Mouse (Mus musculus): ENCODE results near the gene Calb2. TPM values are rescaled to one million over a fixed set of nuclear protein-coding genes. Genes with fewer than 3 reads are reported as not detected.
A peak's percentile ranks its signal among the peaks of the same experiment; 100 is the strongest.

Calb2 gene
- polyA plus RNA-seq, 1 experiment from 2014 or later = 3.2 TPM

- Histone ChIP-seq H3K4me1 (ENCODE audit: control insufficient read depth, insufficient read depth, low read length) (no peaks in the 10 kb centered on the region), H3K27me3 (ENCODE audit: control insufficient read depth, insufficient read depth, low read length) (no peaks in the 10 kb centered on the region), H3K4me2 (ENCODE audit: low read depth) (no peak overlapping the region), H3K36me3 (ENCODE audit: control insufficient read depth, insufficient read depth, low read length) (no peaks in the 10 kb centered on the region), H3K9ac (ENCODE audit: low read length) (no peak overlapping the region), H3K4me3 (ENCODE audit: low read depth, low read length) (no peak overlapping the region), H3K27ac (ENCODE audit: low read depth, low read length) (no peak overlapping the region), H3K9me3 (ENCODE audit: control insufficient read depth, low read length) (no peaks in the 10 kb centered on the region)
- DNase-seq (ENCODE audit: low spot score) (no peak), ATAC-seq (ENCODE audit: insufficient read depth, low FRiP score, low TSS enrichment) (no peak)
- 28% methylated on average over 11 of the region's 11 CpGs for WGBS
These were observed 15.7 kb upstream of the Calb2 start for GRCm38 (mm10) chr8:110183748-110184147.

GRCm38 (mm10) chr8:110182735-110183367 lies 14.8 kb upstream of the Calb2 start:
- no peak overlapping the region for H3K4me3 ChIP-seq (ENCODE audit: low read depth, low read length)
- 83% methylated on average over 11 of the region's 11 CpGs for WGBS
- H3K27ac ChIP-seq (ENCODE audit: low read depth, low read length) = no peak overlapping the region
- no peak overlapping the region for H3K9ac ChIP-seq (ENCODE audit: low read length)
- no peaks in the 10 kb centered on the region for H3K36me3 ChIP-seq (ENCODE audit: control insufficient read depth, insufficient read depth, low read length)
- no peaks in the 10 kb centered on the region for H3K27me3 ChIP-seq (ENCODE audit: control insufficient read depth, insufficient read depth, low read length)
- no peak for ATAC-seq (ENCODE audit: insufficient read depth, low FRiP score, low TSS enrichment)
- no peak overlapping the region for H3K4me2 ChIP-seq (ENCODE audit: low read depth)
- DNase-seq (ENCODE audit: low spot score) = no peak
- H3K4me1 ChIP-seq (ENCODE audit: control insufficient read depth, insufficient read depth, low read length) = no peaks in the 10 kb centered on the region
- H3K9me3 ChIP-seq (ENCODE audit: control insufficient read depth, low read length) = no peaks in the 10 kb centered on the region

GRCm38 (mm10) chr8:110177359-110178155 lies 9.5 kb upstream of the Calb2 start:
- H3K4me3 ChIP-seq (ENCODE audit: low read depth, low read length) = no peak overlapping the region
- H3K9me3 ChIP-seq (ENCODE audit: control insufficient read depth, low read length) = no peaks in the 10 kb centered on the region
- H3K27me3 ChIP-seq (ENCODE audit: control insufficient read depth, insufficient read depth, low read length) = no peaks in the 10 kb centered on the region
- H3K9ac ChIP-seq (ENCODE audit: low read length) = no peak overlapping the region
- no peak overlapping the region for H3K4me2 ChIP-seq (ENCODE audit: low read depth)
- no peak overlapping the region for H3K27ac ChIP-seq (ENCODE audit: low read depth, low read length)
- WGBS = 31% methylated on average over 22 of the region's 22 CpGs
- DNase-seq (ENCODE audit: low spot score) (no peak), ATAC-seq (ENCODE audit: insufficient read depth, low FRiP score, low TSS enrichment) (no peak)
- no peaks in the 10 kb centered on the region for H3K4me1 ChIP-seq (ENCODE audit: control insufficient read depth, insufficient read depth, low read length)
- H3K36me3 ChIP-seq (ENCODE audit: control insufficient read depth, insufficient read depth, low read length) = no peaks in the 10 kb centered on the region

GRCm38 (mm10) chr8:110174826-110175225 lies 6.8 kb upstream of the Calb2 start:
- Histone ChIP-seq H3K4me1 (ENCODE audit: control insufficient read depth, insufficient read depth, low read length) (no peaks in the 10 kb centered on the region), H3K27ac (ENCODE audit: low read depth, low read length) (no peak overlapping the region), H3K4me3 (ENCODE audit: low read depth, low read length) (no peak overlapping the region), H3K4me2 (ENCODE audit: low read depth) (no peak overlapping the region), H3K9ac (ENCODE audit: low read length) (no peak overlapping the region), H3K27me3 (ENCODE audit: control insufficient read depth, insufficient read depth, low read length) (no peaks in the 10 kb centered on the region), H3K36me3 (ENCODE audit: control insufficient read depth, insufficient read depth, low read length) (no peaks in the 10 kb centered on the region), H3K9me3 (ENCODE audit: control insufficient read depth, low read length) (no peaks in the 10 kb centered on the region)
- WGBS = 87% methylated on average over 4 of the region's 4 CpGs
- no peak for DNase-seq (ENCODE audit: low spot score)
- no peak for ATAC-seq (ENCODE audit: insufficient read depth, low FRiP score, low TSS enrichment)

GRCm38 (mm10) chr8:110172161-110172560 lies 4.2 kb upstream of the Calb2 start:
- Histone ChIP-seq H3K9me3 (ENCODE audit: control insufficient read depth, low read length) (no peaks in the 10 kb centered on the region), H3K4me1 (ENCODE audit: control insufficient read depth, insufficient read depth, low read length) (no peaks in the 10 kb centered on the region; the same call in 1 of the 2 replicates), H3K9ac (ENCODE audit: low read length) (no peak overlapping the region), H3K27me3 (ENCODE audit: control insufficient read depth, insufficient read depth, low read length) (peaks cover 19% of the 10 kb centered on the region), H3K36me3 (ENCODE audit: control insufficient read depth, insufficient read depth, low read length) (no peaks in the 10 kb centered on the region), H3K4me2 (ENCODE audit: low read depth) (no peak overlapping the region), H3K4me3 (ENCODE audit: low read depth, low read length) (no peak overlapping the region), H3K27ac (ENCODE audit: low read depth, low read length) (no peak overlapping the region)
- ATAC-seq (ENCODE audit: insufficient read depth, low FRiP score, low TSS enrichment) = no peak
- DNase-seq (ENCODE audit: low spot score) = no peak
- 50% methylated on average over 6 of the region's 6 CpGs for WGBS

GRCm38 (mm10) chr8:110166270-110166669 lies 1.7 kb downstream of the Calb2 start:
- Histone ChIP-seq H3K27ac (ENCODE audit: low read depth, low read length) (no peak overlapping the region), H3K27me3 (ENCODE audit: control insufficient read depth, insufficient read depth, low read length) (peaks cover 19% of the 10 kb centered on the region), H3K4me1 (ENCODE audit: control insufficient read depth, insufficient read depth, low read length) (no peaks in the 10 kb centered on the region; the same call in 1 of the 2 replicates), H3K36me3 (ENCODE audit: control insufficient read depth, insufficient read depth, low read length) (no peaks in the 10 kb centered on the region), H3K9ac (ENCODE audit: low read length) (no peak overlapping the region), H3K4me3 (ENCODE audit: low read depth, low read length) (no peak overlapping the region), H3K9me3 (ENCODE audit: control insufficient read depth, low read length) (no peaks in the 10 kb centered on the region), H3K4me2 (ENCODE audit: low read depth) (no peak overlapping the region)
- ATAC-seq (ENCODE audit: insufficient read depth, low FRiP score, low TSS enrichment) = no peak
- no peak for DNase-seq (ENCODE audit: low spot score)
- WGBS = 89% methylated on average over 8 of the region's 8 CpGs

- no peak for ATAC-seq (ENCODE audit: insufficient read depth, low FRiP score, low TSS enrichment)
These were observed 6.0 kb downstream of the Calb2 start for GRCm38 (mm10) chr8:110162007-110162406.

GRCm38 (mm10) chr8:110152951-110153350 lies 15.1 kb downstream of the Calb2 start:
- ATAC-seq (ENCODE audit: insufficient read depth, low FRiP score, low TSS enrichment) (no peak), DNase-seq (ENCODE audit: low spot score) (no peak)
- 77% methylated on average over 6 of the region's 6 CpGs for WGBS
- H3K9me3 ChIP-seq (ENCODE audit: control insufficient read depth, low read length) = no peaks in the 10 kb centered on the region
- no peaks in the 10 kb centered on the region for H3K36me3 ChIP-seq (ENCODE audit: control insufficient read depth, insufficient read depth, low read length)
- H3K4me1 ChIP-seq (ENCODE audit: control insufficient read depth, insufficient read depth, low read length) = no peaks in the 10 kb centered on the region
- no peak overlapping the region for H3K9ac ChIP-seq (ENCODE audit: low read length)
- H3K4me3 ChIP-seq (ENCODE audit: low read depth, low read length) = no peak overlapping the region
- H3K27me3 ChIP-seq (ENCODE audit: control insufficient read depth, insufficient read depth, low read length) = no peaks in the 10 kb centered on the region
- H3K27ac ChIP-seq (ENCODE audit: low read depth, low read length) = no peak overlapping the region
- no peak overlapping the region for H3K4me2 ChIP-seq (ENCODE audit: low read depth)

More at GRCm38 (mm10) chr8:110162007-110162406, 6.0 kb downstream of the Calb2 start:
- no peaks in the 10 kb centered on the region for H3K27me3 ChIP-seq (ENCODE audit: control insufficient read depth, insufficient read depth, low read length)
- H3K4me1 ChIP-seq (ENCODE audit: control insufficient read depth, insufficient read depth, low read length) = no peaks in the 10 kb centered on the region
- no peak overlapping the region for H3K4me3 ChIP-seq (ENCODE audit: low read depth, low read length)
- H3K9me3 ChIP-seq (ENCODE audit: control insufficient read depth, low read length) = no peaks in the 10 kb centered on the region
- DNase-seq (ENCODE audit: low spot score) = no peak
- no peak overlapping the region for H3K27ac ChIP-seq (ENCODE audit: low read depth, low read length)
- H3K36me3 ChIP-seq (ENCODE audit: control insufficient read depth, insufficient read depth, low read length) = no peaks in the 10 kb centered on the region
- 89% methylated on average over 6 of the region's 6 CpGs for WGBS
- no peak overlapping the region for H3K4me2 ChIP-seq (ENCODE audit: low read depth)
- H3K9ac ChIP-seq (ENCODE audit: low read length) = no peak overlapping the region

- H3K4me2 ChIP-seq (ENCODE audit: low read depth) = no peak overlapping the region
- WGBS = 2% methylated on average over 4 of the region's 4 CpGs
- ATAC-seq (ENCODE audit: insufficient read depth, low FRiP score, low TSS enrichment) (no peak), DNase-seq (ENCODE audit: low spot score) (peak; percentile 69)
- no peak overlapping the region for H3K4me3 ChIP-seq (ENCODE audit: low read depth, low read length)
- no peaks in the 10 kb centered on the region for H3K4me1 ChIP-seq (ENCODE audit: control insufficient read depth, insufficient read depth, low read length)
- H3K36me3 ChIP-seq (ENCODE audit: control insufficient read depth, insufficient read depth, low read length) = no peaks in the 10 kb centered on the region
- no peak overlapping the region for H3K9ac ChIP-seq (ENCODE audit: low read length)
- H3K27ac ChIP-seq (ENCODE audit: low read depth, low read length) = no peak overlapping the region
- H3K27me3 ChIP-seq (ENCODE audit: control insufficient read depth, insufficient read depth, low read length) = no peaks in the 10 kb centered on the region
- H3K9me3 ChIP-seq (ENCODE audit: control insufficient read depth, low read length) = no peaks in the 10 kb centered on the region
These were observed 22.5 kb downstream of the Calb2 start for GRCm38 (mm10) chr8:110145538-110145937.
